Mouse (Mus musculus): ENCODE measurements around the gene Gm7534.
A peak's percentile ranks its signal among the peaks of the same experiment; 100 is the strongest.

The Gm7534 gene

GRCm38 (mm10) chr4:134202904-134203303, at the start of gene Gm7534:
Gene Gm7534, minus strand, starts transcription at chr4:134203004.
- DNase-seq = no peak

GRCm38 (mm10) chr4:134252131-134252910, 49.5 kb upstream of the Gm7534 start:
- DNase-seq = no peak

DNA sequence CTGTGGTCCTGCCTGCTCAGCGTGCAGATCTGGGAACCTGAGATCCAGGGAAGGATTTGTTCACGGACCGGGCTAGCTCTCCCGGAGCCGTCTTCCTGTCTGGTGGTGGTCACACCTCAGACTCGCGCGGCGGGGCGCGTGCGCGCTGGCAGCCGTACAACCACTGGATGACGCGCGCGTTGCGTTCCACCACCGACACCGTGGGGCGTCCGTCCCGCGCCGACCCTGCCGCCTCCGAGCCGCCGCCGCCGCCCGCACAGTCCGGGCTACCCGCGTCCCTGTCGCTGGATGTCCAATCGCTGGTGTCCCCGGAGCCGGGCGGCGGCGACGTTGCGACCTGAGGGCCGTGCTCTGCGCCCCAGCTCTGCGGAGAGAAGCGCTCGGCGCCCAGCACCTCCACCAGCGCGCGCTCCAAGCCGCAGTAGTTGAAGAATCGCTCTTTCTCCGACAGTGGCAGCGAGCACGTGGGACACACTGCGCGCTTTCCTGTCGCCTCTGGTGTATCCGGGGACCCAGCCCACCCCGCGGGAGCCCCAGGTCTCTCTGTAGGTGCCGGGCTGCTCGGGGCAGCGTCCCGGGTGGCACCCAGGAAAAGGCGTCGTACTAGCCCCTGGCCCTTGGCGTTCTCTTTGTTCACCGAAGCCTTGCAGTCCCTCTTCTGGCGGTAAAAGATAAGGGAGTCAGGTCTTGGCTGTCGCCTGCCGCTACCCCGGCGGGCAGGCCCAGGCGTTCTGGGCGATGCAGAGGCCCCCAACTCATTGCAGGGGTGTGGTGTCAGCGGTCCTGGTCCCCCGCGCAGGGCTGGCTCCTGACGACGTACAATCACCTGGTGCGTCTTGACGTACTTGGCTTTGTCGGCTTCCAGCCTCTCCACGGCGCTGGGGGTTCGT, 48.7 kb upstream of the Gm7534 start:
- DNase-seq = peak; percentile 13

DNA sequence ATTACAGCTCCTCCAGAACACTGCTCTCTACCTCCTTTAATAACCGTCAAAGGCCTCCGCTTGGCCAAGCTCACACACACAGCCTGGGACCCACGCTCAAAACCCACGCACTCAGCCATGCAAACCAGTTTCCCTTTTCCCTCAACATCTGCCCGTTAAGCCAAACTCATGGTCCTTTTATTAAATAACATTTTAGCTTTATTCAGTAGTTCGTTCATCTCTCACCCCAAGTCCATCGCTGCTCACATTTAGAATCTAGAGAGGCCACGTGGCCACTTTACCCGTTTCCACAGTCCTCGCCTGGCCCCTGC, 48.1 kb upstream of the Gm7534 start:
- DNase-seq = no peak

- no peak for DNase-seq
These were observed 47.5 kb upstream of the Gm7534 start for GRCm38 (mm10) chr4:134250116-134250929.

- DNase-seq = peak; percentile 40
These were observed 46.8 kb upstream of the Gm7534 start for GRCm38 (mm10) chr4:134249651-134250050.

DNA sequence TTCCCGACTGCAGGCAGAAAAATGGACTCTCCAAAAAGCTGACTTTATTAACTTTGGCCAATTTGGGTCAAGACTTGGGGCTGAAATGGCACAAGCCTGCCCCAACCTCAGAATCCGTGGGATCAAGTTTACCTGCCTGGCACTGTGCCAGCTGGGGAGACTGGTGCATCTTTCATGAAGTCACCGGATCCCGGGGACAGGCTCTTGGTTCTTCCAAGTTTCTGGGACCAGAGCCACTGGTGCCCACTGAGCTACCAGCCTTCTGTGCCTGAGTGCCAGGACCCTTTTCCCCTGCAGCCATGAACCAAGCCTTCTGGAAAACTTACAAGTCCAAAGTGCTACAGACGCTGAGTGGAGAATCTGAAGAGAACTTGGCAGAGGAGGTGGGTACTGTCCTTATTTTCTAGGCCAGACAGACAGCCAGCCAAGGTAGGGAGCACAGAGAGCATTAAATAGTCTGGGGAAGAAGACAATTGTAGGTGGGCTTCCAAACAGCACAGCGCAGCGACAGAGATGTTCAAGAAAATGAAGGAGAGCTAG, 44.0 kb upstream of the Gm7534 start, which contains the start of gene Gm30191:
Gene Gm30191 (plus strand): TSS at position 217 of the 540 bp plus-strand sequence.
- peak; percentile 19 for DNase-seq

DNA sequence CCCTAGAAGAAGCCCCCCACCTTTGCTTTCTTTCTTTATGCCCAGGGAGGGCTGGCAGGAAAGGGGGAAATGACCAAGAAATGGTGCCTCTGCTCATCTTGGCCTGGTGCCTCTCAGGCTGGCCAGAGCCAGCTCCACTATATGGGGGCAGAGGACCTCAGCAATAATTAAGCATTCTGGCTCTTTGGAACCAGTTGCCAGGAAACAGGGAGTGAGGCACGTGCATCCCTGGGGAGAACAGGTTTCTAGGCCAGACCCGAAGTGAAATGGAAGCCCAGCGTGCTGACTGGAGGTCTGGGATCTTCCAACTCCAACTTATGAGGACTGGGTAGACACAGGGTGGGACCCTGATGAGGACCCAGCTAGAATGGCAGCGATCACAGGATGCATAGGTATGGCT, 43.5 kb upstream of the Gm7534 start:
- DNase-seq = peak; percentile 11

DNA sequence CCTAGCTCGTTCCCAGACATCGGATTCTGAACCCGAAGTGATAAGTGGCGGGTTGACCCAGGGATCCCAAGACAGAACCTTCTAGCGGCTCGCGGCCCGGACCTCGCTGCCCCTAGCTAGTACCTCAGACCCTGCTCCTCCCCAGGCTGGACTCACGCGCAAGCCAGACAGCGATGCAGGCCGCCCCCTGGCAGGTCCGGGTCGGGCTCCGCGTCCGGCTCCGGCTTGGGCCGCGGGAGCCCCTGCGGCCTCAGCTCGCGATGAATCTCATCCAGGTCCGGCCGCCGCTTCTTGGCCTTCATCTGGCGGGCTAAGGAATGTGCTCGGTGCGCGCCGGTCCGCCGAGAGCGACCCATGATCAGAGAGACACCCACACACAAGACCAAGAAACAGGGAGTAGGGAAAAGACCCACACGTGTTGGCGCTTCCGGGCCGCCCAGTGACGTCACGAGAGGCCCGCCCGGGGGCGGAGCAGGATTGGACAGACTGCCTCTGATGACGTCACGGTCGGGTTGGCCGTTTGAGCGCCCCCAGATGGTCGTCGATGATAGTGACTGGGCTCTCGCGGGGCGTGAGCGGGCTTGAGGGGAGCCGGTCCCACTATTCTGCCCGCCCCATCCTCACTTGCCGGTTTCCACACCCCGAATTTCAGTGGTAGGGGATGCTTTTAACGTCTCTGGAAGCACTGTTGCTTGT, 42.5 kb upstream of the Gm7534 start, which contains the start of gene Zfp593:
Gene Zfp593 (minus strand): TSS at position 445 of the 696 bp plus-strand sequence.
- DNase-seq = peak; percentile 93

- no peak for DNase-seq
These were observed 40.9 kb upstream of the Gm7534 start, which contains the start of gene E130218I03Rik for GRCm38 (mm10) chr4:134243516-134244250. Gene E130218I03Rik, plus strand, starts transcription at chr4:134243662.

DNA sequence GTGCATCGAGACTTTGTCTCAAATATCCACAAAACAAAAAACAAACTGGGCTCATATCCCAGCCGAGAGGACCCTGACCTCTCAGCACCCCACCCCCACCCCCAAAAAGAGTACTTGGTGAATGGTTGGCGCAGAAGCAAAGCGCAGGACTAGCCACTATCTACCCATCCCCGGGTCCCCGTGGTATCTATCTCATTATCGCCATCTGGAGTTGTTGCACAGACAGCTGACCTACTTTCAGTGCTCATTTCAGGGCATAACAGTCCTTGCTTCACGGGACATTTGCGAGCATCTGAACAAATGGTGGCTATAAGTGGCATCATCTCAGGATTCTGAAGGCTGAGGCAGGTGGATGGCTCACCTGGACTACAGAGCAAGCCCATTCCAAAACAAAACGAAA, 35.9 kb upstream of the Gm7534 start:
- no peak for DNase-seq

DNA sequence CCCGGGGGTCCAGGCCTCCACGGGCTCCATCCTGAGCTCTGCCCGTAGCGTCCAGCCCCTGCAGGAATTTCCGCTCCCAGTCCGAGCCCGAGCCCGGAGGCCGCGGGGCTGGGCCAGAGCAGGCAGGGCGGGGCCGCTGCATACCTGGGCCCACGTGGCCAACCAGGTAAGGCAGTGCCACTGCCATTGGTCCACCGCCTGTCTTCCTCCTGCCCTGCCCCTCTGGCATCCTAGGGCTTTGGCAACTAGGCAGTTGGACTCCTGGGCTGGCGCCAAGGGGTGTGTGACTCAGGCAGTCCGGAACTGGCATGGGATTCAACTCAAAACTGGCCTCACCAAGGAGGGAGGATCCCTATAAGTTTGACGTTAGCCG, 35.5 kb upstream of the Gm7534 start, which contains the start of gene Cnksr1:
Gene Cnksr1 (minus strand): TSS at position 121 of the 373 bp plus-strand sequence.
- DNase-seq = peak; percentile 63

DNA sequence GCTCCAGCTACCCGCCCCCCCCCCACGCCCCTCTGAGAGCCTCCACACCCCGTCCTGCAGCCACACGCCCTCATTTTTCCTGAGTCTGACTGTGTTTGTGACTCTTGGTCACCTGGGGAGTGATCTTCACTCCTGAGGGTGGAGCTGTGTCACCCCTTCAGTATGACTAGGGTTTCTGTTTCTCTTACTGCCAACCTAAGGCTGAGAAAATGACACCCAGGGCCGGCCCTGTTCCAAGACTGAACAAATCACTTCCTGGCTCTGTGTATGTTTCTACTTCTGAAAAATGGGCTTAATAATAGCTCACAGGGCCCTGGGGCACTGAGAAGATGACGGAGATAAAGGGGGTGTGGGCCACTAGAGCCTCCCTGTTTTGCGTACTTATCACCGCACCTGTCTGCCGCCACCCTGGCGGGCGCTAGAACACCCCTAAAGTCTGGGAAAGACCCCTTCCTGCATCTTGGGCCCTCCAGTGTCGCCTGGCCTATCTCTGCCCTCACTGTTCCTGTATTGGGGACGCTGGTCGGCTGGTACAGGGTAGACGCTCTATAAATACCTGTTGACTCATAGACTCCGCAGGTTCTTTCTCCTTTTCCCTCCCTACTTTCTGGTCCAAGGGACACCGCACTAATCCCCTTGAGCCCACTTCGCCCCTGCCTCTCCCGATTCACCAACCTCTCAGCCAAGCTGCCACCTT, 34.9 kb upstream of the Gm7534 start:
- DNase-seq = no peak

GRCm38 (mm10) chr4:134234876-134235275, 32.1 kb upstream of the Gm7534 start:
- no peak for DNase-seq

DNA sequence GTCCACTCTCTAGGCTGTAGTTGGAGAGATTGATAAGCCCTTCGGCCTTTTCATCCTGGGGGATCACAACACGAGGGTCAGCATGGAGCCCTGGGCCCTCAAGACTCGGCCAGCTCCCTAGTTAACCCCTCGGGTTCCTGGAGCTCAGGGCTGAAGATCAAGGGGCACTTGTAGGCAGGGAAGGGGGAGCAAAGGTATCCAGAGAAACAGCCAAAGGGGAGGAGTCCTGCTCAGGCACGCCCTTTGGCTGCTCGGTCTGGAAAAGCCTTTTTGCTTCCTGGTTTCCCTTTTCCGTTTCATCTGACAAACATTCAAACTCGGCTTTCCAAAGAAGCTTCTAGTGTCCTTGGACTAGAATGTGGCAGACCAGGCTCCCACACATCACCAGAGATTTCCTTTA, 27.6 kb upstream of the Gm7534 start:
- DNase-seq = no peak

DNA sequence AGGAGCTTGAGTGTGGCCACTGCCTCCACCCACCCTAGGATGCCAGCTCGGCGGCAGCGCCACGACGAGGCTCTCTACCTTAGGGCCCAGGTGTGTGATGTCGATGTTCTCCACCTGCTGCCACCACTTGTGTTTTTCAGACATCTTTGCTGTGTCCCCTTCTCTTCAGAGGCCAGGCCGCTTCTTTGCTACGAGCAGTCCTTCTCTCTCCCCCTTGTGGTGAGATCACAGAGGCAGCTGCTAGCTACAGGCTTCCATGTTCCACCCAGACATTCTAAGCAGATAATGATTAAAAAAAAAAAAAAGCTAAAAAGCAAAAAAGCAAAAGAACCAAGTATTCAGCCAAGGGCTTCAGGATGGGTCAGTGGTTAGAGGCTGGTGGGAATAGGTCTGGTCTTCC, 24.4 kb upstream of the Gm7534 start, which contains the start of gene Catsper4:
Gene Catsper4 (minus strand): TSS at position 190 of the 400 bp plus-strand sequence.
- no peak for DNase-seq

- no peak for DNase-seq
These were observed 20.2 kb upstream of the Gm7534 start for GRCm38 (mm10) chr4:134222793-134223600.

DNA sequence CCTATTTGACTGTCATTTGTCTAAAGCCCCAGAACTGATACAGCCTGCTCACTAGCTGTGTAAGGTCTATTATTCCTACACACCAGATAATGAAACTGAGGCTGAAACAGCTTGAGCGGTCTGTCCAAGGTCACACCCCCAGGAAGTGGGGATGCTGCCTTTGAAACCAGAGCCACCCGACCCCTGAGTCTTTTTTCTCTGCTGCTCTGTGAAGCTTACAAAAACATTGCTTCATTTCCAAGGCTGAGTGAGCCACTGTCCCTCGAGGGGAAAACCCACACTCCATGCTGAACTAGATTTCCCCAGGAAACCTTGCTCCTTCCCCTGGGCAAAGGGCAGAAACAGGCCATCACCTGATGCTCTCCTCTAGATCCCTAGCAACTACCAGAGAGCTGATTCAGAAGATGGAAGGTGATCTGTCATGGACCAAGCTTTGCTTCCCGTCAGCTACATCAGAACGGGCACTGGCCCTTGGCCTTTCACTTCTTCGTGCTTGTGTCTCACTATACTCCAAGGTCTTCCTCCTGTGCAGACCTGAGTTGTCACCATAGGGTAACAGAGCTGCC, 3.8 kb upstream of the Gm7534 start:
- DNase-seq = no peak

DNA sequence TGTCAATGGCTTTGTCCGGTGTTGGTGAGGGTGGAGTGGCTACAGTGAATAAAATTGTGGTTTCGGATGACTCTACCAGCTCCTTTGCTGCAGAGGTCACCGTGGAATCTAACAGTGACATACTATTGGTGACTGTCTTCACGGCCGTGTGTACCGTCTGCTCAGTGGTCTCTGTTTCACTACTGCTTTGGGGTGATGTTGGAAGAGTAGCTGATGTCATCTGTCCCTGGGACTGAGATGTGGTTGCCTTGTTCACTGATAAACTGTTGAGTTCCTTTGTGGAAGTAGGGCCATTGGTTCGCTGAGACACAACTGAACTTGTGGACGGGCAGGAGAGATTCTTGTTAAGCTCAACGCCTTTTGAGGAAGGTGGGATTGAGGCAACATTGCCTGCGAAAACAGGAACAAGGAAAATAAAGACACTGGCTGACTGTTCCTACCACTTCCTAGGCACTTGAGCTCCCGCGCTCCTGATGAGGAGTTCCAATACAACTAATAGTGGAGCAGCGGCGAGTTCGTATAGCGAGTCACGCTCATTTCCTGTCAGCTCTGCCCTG, 614 bp upstream of the Gm7534 start:
- no peak for DNase-seq
